10 mouse cellular contexts compared by ENCODE assay signal in the genomic region with DNA sequence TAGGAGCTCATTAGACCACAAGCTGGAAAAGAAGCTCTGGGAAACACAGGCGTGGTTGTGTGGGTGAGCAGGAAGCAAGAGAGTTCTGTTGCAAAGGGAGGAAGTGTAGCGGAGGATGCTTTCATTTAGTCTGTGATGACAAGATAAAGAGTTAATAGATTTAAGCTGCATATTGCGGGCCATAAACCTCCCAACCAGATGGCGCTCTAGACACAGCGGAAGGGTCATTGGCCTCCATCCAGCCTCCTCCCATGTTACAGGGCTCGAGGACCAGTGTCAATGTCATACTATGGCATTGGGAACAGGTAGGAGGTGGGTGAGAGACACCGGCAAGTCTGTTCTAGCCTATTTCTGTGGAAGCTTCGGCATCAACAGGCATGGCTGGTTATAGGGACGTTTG.
DNase-seq lines count a peak whose midpoint lies in the region; ATAC-seq and TF ChIP-seq lines count a peak whose summit lies in the region.
"Had no signal": no experiment of that assay in that cellular context is flagged by ENCODE, and none has a peak within 500 bp of the region (broad histone marks: within the 10 kb centered on the region; RNA-seq: fewer than 3 reads in every experiment).

No protein-coding gene starts in this region.

- H3K36me3 ChIP-seq in liver, adult 2 months (ENCODE audit: control insufficient read depth, insufficient read depth, low read length) = no peaks in the 10 kb centered on the region
- no peaks in the 10 kb centered on the region for H3K36me3 ChIP-seq in liver, embryonic 12.5 days
- H3K36me3 ChIP-seq: embryonic facial prominence, embryonic 13.5 days; G1E had no signal

- no peak overlapping the region for H3K4me3 ChIP-seq in liver, adult 2 months (ENCODE audit: insufficient read depth, low read depth, low read length)
- no peak overlapping the region for H3K4me3 ChIP-seq in liver, embryonic 12.5 days
- H3K4me3 ChIP-seq: embryonic facial prominence, embryonic 13.5 days had no signal

- peak; percentile 26 for DNase-seq in gastrocnemius, postnatal 14 days
- DNase-seq in gastrocnemius, adult 8-10 months (ENCODE audit: low spot score in 2 of 2) = no peak
- no peak for DNase-seq in liver, adult 2 months (ENCODE audit: extremely low read depth, low read depth, low spot score)
- peak; percentile 69 for DNase-seq in adrenal gland, postnatal 10 days
- peak; percentile 65 for DNase-seq in lung, postnatal 10 days
- no peak for DNase-seq in spleen, adult 18-20 months

- no peak for ATAC-seq in liver, embryonic 12.5 days
- no peak for ATAC-seq in inflammation-experienced regulatory T-cells, adult 6 months

- intact Hi-C loops in gastrocnemius, postnatal 14 days (cut with DNase I; ENCODE audit: low total_unique reads) = no loop called here

- H3K4me1 ChIP-seq in liver, adult 2 months (ENCODE audit: control insufficient read depth, insufficient read depth, low read length) = no peaks in the 10 kb centered on the region
- no peaks in the 10 kb centered on the region for H3K4me1 ChIP-seq in liver, embryonic 12.5 days

- H3K9me3 ChIP-seq in liver, embryonic 12.5 days (replicated peaks) = no peaks in the 10 kb centered on the region
- H3K9me3 ChIP-seq: embryonic facial prominence, embryonic 13.5 days; G1E had no signal

- H3K27ac ChIP-seq in liver, adult 2 months (replicated peaks; ENCODE audit: insufficient read depth, low read depth, low read length) = no peak overlapping the region
- no peak overlapping the region for H3K27ac ChIP-seq in liver, embryonic 12.5 days
- H3K27ac ChIP-seq: embryonic facial prominence, embryonic 13.5 days had no signal

- no peaks in the 10 kb centered on the region for H3K79me2 ChIP-seq in liver, adult 2 months (ENCODE audit: control insufficient read depth, insufficient read depth, low read length)

- H3K27me3 ChIP-seq in liver, adult 2 months (ENCODE audit: control insufficient read depth, insufficient read depth, low read length) = no peaks in the 10 kb centered on the region
- no peaks in the 10 kb centered on the region for H3K27me3 ChIP-seq in liver, embryonic 12.5 days (replicated peaks)
- H3K27me3 ChIP-seq: embryonic facial prominence, embryonic 13.5 days had no signal

- no peak for TF ChIP-seq POLR2A in liver, adult 2 months (IDR thresholded peaks at IDR 0.05; ENCODE audit: extremely low read depth, insufficient read depth, low read length)

- WGBS in liver, adult 2 months = 46% methylated on average over 9 of the region's 9 CpGs
- 38% methylated on average over 9 of the region's 9 CpGs for WGBS in liver, embryonic 12.5 days (ENCODE audit: insufficient replicate concordance)

- no peak overlapping the region for H3K9ac ChIP-seq in liver, adult 2 months (ENCODE audit: low read depth, low read length)
- no peak overlapping the region for H3K9ac ChIP-seq in liver, embryonic 12.5 days
- H3K9ac ChIP-seq: embryonic facial prominence, embryonic 13.5 days had no signal

- no peak overlapping the region for H3K4me2 ChIP-seq in liver, embryonic 12.5 days
- H3K4me2 ChIP-seq: embryonic facial prominence, embryonic 13.5 days had no signal

- 0 out of 2 replicates have a peak, but pooled peaks have one; percentile 21 for TF ChIP-seq CTCF in liver, adult 2 months (IDR thresholded peaks at IDR 0.05; ENCODE audit: low read depth, low read length)

Comparison
In these comparisons a context has a peak if more than half of its experiments do, and no peak if none do; other contexts are left out.
1. DNase-seq: peak in gastrocnemius, postnatal 14 days (single experiment), adrenal gland, postnatal 10 days (single experiment) and lung, postnatal 10 days (single experiment); none in gastrocnemius, adult 8-10 months (0 of 2), liver, adult 2 months (single experiment) and spleen, adult 18-20 months (0 of 2).